Mouse (Mus musculus) 416B (cell line): ENCODE data around the gene Wfdc16.
"Not testable (repeated sequence)": the region's sequence is repeated elsewhere in the genome, so short reads cannot be mapped to it uniquely, and the experiment has no call there.

ENCODE experiments used
- DNase-seq: peaks from one replicate; pipeline ENCODE4 v3.0.0; 2011; ENCODE audit warnings: low read depth

Gene Wfdc16

GRCm38 (mm10) chr2:164600179-164600578 is 38.4 kb downstream of the Wfdc16 start:
- peak; percentile 8 for DNase-seq

GRCm38 (mm10) chr2:164593494-164593893 is 45.1 kb downstream of the Wfdc16 start, which contains the start of gene Eppin:
Gene Eppin, minus strand, starts transcription at chr2:164593594.
- no peak for DNase-seq

- DNase-seq, result peak; percentile 51
Measured at GRCm38 (mm10) chr2:164592014-164592413, 46.6 kb downstream of the Wfdc16 start.

GRCm38 (mm10) chr2:164585025-164585725 is 53.4 kb downstream of the Wfdc16 start, which contains the start of gene Wfdc6a:
Gene Wfdc6a, minus strand, starts transcription at chr2:164585447.
- not testable (repeated sequence) for DNase-seq
